Mouse (Mus musculus) ovary, adult 18-20 months (tissue): ENCODE measurements at regions not wholly inside any gene's neighbourhood (a gene's known extent, or its start where the extent isn't known, plus 50 kb on each side); places are given as distances from the start of the nearest gene placed in this dataset.

Source experiments
- DNase-seq: peaks from one replicate; pipeline ENCODE4 v3.0.0; 2022; ENCODE audit warnings: low spot score, mixed read lengths

- no peak for DNase-seq
Measured at GRCm38 (mm10) chr12:112336691-112337295, 152.5 kb upstream of the A530016L24Rik start.

- no peak for DNase-seq
Measured at GRCm38 (mm10) chr12:112337443-112337842, 151.8 kb upstream of the A530016L24Rik start.

- no peak for DNase-seq
Measured at GRCm38 (mm10) chr12:112338976-112339375, 150.3 kb upstream of the A530016L24Rik start.

GRCm38 (mm10) chr12:112339481-112340179 lies 149.6 kb upstream of the A530016L24Rik start:
- DNase-seq, result no peak

- DNase-seq, result no peak
Measured at GRCm38 (mm10) chr12:112340248-112340647, 149.0 kb upstream of the A530016L24Rik start.

GRCm38 (mm10) chr12:112341726-112342469 lies 147.3 kb upstream of the A530016L24Rik start:
- DNase-seq, result no peak

GRCm38 (mm10) chr12:112343064-112343463 lies 146.2 kb upstream of the A530016L24Rik start:
- DNase-seq, result no peak

- no peak for DNase-seq
Measured at GRCm38 (mm10) chr12:112344285-112344684, 145.0 kb upstream of the A530016L24Rik start.

GRCm38 (mm10) chr12:112345797-112346196 lies 143.5 kb upstream of the A530016L24Rik start:
- DNase-seq, result no peak

GRCm38 (mm10) chr12:112348116-112348515 lies 141.1 kb upstream of the A530016L24Rik start:
- DNase-seq, result no peak

- DNase-seq, result no peak
Measured at GRCm38 (mm10) chr12:112349676-112350318, 139.5 kb upstream of the A530016L24Rik start.

GRCm38 (mm10) chr12:112350733-112351132 lies 138.5 kb upstream of the A530016L24Rik start:
- no peak for DNase-seq

- DNase-seq, result no peak
Measured at GRCm38 (mm10) chr12:112363349-112363748, 125.9 kb upstream of the A530016L24Rik start.

GRCm38 (mm10) chr12:112367221-112367620 lies 122.0 kb upstream of the A530016L24Rik start:
- no peak for DNase-seq

GRCm38 (mm10) chr12:112368112-112368511 lies 121.1 kb upstream of the A530016L24Rik start:
- DNase-seq, result no peak

GRCm38 (mm10) chr12:112369581-112370371 lies 119.5 kb upstream of the A530016L24Rik start:
- DNase-seq, result no peak

- DNase-seq, result no peak
Measured at GRCm38 (mm10) chr12:112372234-112373050, 116.8 kb upstream of the A530016L24Rik start.

GRCm38 (mm10) chr12:112373966-112374365 lies 115.3 kb upstream of the A530016L24Rik start:
- no peak for DNase-seq

GRCm38 (mm10) chr12:112376236-112376635 lies 113.0 kb upstream of the A530016L24Rik start:
- DNase-seq, result no peak

GRCm38 (mm10) chr12:112376701-112377100 lies 112.5 kb upstream of the A530016L24Rik start:
- DNase-seq, result no peak
